Mouse (Mus musculus): ENCODE measurements around the gene Dnajc4. TPM values are rescaled to one million over a fixed set of nuclear protein-coding genes. Genes with fewer than 3 reads are reported as not detected.

The Dnajc4 gene
- 17.9 and 21.3 TPM in 2 replicates for polyA plus RNA-seq (2015; fragmentation: Nextera tagmentation; extraction: Ambion mirVana)

DNA sequence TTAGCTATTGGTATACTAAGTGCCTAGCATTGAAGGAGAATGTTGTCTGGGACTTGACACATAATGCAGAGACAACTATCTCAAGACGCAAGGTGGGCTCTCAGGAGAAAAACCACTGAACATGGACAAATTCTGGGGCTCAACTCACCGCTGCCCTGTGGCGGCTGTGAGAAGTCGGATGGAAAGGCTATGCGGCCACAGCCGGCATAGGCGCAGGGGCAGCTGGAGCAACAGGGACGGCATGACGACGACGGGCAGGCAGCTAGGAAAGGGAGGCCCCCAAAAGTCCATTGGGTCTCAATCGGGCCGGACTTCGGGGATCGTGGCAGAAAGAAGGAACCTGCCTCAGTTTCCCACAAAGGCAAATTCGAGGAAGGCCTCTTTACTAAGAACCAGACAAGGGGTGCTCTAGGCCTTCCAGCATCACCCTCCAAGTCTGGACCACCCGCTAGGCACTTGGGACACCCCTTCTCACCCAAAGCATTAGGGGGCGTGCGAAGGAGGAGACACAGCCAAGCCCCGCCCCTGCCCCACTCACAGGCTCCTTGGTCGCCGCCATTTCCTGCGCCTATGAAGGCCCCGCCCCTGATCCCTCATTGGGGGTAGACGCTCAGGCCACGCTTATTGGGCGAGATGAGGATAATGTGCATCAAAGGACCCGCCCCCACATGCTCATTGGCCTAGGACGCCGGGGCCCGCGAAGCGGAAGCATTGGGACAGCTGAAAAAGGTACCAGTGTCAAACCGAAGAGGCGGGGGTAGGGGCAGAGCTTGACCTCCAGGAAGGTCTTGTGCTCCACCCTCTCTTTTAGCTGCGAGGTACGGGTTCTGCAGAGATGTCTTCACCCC, at the start of gene Dnajc4:
Gene Dnajc4, minus strand, starts transcription at position 562 of the 848 bp plus-strand sequence.
- peak; percentile 98 for DNase-seq (ENCODE audit: low spot score)

DNA sequence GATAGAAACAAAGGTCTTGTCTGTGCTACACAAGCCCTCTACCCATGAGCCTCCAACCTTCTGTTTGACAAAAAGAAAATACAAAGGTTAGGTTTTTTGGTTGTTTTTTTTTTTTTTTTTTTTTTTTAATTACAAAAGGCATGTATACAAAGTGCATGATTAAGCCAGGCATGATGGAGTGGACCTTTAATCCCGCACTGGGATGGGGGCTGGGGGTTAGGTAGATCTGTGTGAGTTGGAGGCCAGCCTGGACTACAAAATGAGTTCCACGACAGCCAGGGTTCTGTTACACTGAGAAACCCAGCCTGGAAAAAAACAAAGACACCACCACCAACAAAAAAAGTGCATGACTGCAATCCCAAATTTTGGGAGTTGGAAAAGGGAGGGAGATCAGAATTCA, 48.8 kb upstream of the Dnajc4 start:
- DNase-seq (ENCODE audit: low spot score) = no peak

DNA sequence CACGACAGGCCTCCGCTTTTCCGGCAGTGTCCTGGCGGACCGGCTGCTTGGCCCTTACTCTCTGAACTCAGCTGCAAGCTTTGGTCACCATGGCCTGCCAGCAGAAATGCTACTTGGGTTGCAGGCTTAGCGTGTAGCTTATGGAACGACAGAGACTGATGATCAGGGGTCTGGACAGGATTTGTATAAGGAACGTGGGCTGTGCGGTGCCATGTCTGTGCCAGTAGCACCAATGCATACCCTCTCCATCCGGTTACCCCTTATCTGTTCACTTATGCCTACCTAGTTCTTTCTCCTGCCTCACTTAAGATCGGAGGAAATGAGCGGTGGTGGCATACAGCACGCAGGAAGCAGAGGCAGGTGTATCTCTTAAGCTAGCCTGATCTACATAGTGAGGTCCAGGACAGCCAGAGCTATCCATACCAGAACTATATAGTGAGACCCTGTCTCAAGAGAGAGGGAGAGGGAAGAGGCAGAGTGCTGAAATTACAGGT, 48.3 kb upstream of the Dnajc4 start:
- peak; percentile 57 for DNase-seq (ENCODE audit: low spot score)

DNA sequence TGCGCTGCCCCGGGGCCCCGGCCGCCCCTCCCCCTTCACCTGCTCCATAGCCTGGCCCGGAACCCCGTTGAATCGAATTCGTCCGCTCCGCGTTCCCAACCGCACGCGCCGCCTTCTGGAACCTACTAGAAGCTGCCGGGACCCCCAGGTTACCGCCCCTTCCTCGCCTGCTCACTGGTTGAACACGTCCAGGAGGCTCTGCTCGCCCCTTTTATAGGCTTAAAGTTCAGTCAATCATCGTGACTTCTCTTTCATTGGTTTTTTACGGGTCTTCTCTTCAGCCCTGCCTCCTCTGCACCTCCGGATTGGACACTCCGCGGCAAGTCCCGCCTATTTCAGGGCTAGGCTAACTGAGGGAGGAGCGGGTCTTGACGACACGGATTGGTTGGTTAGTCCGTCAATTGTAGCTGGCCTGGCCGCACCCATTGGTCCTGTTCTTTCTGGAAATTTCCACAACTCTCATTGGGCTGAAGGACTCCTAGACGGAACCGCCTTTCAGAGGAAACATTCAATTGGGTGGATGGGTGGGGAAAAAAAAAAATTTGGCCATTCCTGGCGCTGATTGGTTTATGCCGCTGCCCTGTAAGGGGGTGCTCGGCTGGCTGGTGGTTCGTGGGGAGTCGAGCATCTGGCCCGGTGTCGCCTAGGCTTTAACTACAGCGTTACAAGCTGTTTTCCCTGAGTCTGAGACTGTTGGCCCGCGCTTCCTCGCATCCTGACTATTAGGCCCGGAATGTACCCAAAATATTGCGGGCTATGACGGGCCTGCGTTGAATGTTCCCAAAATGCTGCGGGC, 47.7 kb upstream of the Dnajc4 start, which contains the start of gene Stip1:
Gene Stip1, minus strand, starts transcription at position 127 of the 796 bp plus-strand sequence.
- peak; percentile 100 for DNase-seq (ENCODE audit: low spot score)

DNA sequence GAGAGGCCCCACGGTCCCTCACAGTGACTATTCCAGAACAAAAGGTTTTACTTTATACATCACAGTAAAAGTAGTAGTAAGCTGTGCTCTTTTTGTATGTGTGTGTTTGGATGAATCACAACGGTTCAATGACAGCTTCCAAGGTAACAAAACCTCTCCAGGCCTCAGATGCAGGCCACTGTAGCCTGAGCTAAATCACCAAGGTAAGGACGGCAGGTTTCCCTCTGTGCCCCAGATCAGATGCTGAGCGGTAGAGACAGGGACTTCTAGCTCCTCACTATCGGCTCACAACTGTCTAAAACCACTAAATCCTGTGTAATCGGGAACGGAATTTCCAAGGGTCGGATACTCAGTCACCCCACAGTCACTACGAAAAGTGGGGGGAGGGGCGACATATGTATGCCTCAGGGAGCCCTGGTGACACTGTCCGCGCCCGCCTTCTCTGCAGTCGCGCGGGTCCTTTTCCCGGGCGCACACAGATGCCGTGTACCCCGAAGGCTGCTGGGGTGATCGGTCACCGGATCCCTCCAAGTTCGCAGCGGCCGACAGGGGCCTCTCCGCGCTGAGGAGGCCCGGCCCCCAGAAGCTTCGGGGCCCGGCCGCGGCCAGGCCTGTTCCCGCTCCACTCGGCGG, 46.8 kb upstream of the Dnajc4 start:
- DNase-seq (ENCODE audit: low spot score) = peak; percentile 67

DNA sequence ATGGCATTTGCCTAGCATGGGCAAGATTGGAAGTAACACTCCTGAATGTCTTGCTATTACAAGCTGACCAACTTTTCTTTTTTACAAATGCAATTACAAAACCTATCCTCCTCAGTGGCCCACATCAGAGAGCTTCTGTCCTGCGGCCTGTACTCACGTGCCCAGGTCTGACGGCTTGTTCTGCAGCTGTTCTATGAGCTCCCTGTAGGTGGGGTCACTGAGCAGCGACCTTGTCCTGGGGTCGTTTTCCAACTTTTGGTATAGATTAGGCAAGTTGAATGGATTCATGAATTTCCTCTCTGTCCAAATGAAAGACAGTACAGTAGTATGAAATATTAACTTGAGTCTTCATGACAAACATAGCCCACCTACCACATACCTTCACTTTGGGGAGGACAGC, 41.6 kb upstream of the Dnajc4 start:
- no peak for DNase-seq (ENCODE audit: low spot score)

DNA sequence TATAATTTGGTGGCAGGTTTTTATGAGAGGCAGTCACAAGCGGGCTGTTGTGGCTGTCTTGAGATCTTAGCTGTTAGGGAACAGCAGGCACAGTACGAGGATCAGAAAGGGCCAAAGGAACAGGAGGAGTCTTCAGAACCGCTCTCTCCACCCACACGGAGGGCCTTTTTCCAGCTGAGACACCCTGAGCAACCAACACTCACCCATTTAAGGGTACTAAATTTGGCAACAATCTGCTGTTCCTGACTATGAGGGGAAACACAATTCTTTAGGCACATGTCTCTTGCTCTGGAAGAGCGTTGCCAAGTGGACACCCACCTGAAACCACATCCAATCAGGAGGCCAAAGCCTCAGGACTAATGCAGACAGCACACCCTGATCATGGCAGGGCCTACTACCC, 37.2 kb upstream of the Dnajc4 start:
- no peak for DNase-seq (ENCODE audit: low spot score)

DNA sequence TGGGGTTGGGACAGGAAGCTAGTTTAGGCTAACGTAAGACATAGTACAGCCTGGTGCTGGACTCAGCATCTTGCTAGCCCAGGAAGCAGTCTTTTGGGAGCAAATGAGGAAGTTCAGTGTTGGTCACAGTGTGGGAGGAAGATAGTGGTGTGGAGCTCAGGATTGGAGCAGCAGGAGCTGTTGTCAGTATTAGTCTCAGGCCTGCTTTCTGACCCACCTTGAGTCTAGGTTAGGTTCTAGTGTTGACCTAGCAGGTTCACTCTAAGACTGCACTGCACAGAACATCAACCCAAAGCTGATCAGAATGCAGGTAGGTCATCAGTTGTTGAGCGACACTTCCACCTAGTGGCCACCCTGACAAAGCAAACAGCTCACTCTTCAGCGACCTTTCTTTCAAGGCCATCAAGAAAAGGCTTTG, 27.9 kb upstream of the Dnajc4 start:
- peak; percentile 84 for DNase-seq (ENCODE audit: low spot score)

DNA sequence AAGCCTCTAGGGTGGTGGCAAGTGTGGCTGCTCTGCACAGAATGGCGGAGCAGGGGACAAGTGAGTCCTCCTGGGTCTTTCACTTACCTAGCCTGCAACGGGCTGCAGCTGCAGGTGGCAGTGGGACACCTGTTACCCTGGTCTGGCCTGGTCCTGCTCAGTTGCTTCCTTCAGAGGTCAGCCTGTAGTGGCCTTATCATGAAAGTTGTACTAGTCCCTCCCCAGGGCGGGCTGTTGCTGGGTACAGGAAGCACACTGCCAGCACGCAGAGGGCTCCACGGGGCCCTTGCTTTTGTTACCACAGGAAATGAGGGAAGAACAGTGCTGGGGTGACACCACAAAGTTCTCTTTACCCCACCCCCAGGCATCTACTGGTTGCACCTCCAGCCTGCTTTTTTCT, 26.8 kb upstream of the Dnajc4 start, which contains the start of gene Fermt3:
Gene Fermt3, minus strand, starts transcription at position 279 of the 400 bp plus-strand sequence.
- peak; percentile 91 for DNase-seq (ENCODE audit: low spot score)

DNA sequence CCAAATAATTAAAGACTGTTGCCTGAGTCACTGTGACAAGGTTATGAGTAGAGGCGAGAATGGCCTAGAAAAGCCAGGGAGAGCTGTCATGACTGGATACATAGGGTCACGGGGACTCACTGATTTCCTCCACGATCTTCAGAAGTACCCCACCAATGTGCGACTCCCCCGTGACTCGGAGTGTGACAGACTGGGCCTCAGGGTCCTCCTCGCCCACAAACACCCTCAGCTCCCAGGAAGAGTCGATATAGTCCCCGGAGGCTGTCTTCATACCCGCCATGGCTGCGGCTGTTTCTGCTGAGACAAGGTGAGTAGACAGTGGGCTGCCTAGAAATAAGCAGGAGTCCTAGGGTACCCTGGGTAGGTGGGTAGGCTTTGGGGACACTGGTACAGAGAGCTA, 26.2 kb upstream of the Dnajc4 start:
- DNase-seq (ENCODE audit: low spot score) = no peak

DNA sequence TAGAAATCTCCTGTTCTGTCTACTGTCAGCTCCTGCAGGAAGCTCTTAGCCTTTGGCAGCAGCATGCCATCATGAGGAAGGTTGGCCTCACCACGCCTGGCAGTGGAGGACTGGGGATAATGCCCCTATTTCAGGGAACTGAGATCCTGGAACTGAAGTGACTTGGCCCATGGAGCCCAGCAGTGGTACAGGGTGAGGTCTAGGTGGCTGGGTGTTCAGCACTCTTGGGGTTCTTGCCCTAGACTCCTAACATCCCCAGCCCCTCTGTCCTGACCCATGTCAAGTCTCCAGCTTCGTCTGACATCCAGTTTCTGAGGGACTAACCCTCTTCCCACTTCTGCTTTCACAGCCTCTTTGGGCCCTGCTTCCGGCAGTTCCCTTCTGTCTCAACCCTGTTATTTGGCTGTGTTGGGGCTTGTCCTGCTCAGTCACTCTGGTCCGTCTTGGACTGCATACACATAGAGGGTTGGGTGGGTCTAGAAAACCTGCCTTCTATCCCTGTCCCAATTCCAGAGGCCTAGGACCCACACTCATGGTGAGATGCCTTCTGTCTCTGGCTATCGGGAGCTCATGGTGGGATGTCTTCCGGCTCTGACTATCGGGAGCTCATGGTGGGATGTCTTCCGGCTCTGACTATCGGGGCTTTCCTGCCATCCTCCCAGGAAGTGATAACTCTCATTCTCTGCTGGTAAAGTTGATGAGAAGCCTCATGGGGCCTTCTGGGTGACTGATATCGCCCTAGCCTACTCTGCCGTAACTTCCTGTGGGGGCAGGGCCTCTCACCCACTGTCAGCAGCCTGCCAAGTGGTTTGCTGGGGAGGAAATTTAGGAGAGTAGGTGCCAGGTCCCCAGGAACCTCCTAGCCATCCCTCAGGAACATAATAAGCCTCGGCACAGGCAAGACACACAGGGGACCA, 25.4 kb upstream of the Dnajc4 start:
- DNase-seq (ENCODE audit: low spot score) = peak; percentile 83

DNA sequence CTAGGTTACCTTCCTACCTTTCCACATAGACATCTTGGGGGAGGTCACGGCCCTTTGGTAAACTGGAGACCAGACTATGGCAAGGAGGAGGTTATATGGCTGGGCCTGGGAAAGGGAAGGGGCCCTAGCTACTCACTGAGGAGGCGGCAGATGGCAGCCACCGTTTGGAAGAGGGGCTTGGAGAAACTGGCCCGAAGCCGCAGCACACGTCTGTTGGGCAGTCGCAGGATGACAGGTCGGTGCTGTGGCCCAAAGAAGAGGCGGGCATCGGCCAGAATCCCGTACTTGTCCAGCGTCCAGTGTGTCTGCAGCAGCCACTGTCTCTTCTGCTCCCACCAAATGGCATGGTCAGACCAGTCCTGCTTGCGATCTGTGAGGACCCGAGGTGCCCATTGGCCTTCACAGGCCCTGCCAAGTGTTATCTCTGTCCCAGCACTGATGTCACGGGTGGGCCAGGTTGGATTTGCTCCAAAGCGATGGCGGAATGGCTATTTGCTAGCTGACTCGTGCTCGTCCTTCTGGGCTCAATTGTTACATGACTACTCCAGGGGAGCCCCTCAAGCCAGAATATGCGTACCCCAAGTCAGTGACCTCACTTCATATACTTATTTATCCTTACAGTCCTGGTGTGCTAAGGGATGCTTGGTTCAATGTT, 22.2 kb upstream of the Dnajc4 start:
- no peak for DNase-seq (ENCODE audit: low spot score)

DNA sequence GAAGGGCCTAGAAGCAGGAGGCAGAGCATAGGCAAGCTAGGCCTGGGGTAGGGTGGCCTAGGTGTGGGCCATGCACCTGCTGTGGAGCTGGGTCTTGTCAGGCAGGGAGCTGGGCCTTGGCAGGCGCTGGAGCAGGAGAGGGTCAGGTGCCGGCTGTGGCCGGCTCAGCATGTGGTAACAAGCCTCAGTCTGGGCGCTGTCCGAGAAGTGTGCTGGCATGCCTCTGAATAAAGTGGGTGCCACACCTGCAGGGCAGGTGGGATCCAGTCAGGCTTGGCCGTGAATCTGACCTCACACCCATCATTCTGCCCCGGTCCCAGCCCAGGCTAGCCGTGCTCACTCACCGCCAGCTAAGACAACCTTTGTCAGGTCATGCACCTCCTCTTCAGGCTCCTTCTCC, 21.6 kb upstream of the Dnajc4 start:
- DNase-seq (ENCODE audit: low spot score) = no peak

DNA sequence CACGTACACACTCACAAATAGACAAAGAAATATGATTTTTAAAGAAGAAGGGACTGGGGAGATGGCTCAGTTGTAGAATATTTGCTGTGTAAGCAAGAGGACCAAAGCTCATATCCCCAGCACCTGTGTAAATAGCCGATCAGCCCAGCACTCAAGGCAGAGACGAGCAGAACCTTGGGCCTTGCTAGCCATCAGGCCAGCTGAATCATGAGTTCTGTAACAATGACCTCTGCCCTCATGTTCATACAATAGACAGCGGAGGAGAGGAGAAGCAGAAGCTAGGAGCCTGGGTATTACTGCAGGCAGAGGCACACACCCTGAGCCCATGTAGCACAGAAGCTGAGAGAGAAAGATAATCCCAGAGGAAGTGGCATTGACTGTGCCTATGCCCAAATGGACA, 20.1 kb upstream of the Dnajc4 start:
- DNase-seq (ENCODE audit: low spot score) = no peak

DNA sequence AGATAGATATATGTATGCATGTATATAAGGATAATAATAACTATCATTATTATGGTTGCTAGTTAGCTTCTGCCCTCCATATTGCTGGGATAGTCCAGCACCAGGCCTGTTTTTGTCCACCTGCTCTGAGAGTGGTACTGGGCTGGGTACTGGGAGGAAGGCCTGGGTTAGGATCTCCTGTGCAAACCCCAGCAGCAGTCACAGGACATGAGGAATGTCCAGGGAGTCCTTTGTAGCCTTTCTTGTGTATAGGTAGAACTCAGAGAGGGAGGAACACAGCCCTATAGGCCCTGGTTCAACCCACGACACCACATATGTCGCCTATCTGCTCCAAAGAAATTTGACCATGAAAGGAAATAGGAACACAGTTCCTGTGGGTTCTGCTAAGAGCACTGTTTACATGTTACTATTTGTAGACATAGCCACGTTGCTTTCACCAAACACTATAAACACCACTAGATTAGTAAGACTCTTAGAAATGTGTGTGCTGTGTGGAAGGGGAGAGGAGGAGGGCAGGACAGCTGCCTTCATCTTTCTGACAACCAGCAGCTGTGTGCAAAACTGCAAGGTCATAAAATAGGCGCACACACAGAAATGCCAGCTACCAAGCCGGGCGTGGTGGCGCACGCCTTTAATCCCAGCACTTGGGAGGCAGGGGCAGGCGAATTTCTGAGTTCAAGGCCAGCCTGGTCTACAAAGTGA, 14.7 kb upstream of the Dnajc4 start:
- DNase-seq (ENCODE audit: low spot score) = no peak

DNA sequence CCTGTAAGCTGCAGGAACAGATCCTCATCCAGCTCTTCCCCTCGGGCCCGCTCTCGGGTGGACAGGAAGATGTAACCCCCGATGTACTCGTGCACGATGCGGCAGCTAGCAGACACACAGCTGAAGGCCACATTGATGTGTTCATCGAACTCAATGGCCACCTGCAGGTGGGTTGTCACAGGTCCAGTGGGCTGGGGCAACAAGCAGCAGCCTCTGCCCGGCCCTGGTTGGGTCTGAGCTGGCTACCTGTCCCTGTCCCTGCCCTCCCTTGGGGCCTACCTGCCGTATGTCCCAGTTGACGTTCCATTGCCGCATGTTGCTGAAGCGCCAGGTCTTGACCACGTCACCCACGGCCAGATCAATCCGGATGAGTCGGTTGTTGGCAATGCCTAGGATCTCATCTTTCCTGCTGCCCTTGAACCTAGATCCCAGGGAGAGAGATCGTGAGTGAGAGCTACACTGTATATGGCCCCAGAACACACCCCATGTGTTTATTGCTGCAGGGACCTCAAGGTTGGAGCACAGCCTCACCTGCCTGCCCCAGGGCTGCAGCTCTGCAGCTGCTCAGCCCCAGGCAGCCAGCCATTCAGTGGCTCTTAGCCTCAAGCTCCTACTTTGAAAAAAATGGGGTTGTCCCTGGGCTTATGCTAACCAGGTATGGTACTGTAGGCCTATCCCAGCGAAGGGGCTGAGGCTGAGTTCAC, 7.1 kb upstream of the Dnajc4 start:
- no peak for DNase-seq (ENCODE audit: low spot score)

DNA sequence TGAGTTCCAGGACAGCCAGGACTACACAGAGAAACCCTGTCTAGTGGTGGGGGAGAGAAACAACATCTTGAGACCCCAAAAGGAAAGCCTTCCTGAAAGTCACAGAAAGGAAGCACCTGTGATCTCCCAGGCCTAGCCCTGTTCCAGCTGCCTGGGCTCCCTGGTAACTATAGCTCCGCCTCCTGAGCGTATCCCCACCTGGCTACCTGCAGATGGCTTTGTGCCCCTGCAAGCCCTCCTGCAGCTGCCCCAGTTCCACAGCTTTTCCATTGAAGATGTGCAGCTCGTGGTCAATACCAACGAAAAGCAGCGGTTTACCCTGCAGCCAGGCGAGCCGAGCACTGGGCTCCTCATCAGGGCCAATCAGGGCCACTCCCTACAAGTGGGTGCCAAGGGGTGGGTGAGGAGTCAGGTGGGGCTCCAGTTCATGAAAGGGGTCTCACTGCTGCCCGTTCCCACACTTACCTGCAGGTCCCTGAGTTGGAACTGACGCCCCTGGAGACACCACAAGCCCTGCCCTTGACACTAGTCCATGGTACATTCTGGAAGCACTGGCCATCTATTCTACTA, 5.4 kb upstream of the Dnajc4 start:
- DNase-seq (ENCODE audit: low spot score) = peak; percentile 56

DNA sequence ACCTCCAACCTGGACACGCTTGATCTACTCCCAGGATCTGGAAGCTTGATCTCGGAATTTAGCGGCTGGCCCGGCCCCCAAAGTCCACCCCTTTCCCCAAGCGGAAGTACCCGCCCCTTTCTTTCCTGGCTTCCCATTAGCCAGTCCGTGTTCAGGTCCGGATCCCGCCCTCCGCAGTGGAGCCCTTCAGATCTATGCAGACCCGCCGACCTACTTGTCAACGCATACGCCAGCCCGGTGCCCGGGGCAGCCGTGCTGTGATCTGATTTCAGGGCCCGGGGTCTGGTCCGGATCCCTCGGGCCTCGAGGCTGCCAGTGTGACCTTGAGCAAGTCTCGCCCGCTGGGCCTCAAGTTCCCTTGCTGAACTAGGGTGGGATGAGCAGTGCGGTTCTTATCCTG, 3.6 kb upstream of the Dnajc4 start, which contains the start of the genes Nudt22 and Trpt1:
Gene Nudt22, minus strand, starts transcription at position 112 of the 400 bp plus-strand sequence.
Gene Trpt1, plus strand, starts transcription at position 126 of the 400 bp plus-strand sequence.
- DNase-seq (ENCODE audit: low spot score) = peak; percentile 67
